Mouse (Mus musculus): ENCODE results near the gene Cldn10. TPM values are rescaled to one million over a fixed set of nuclear protein-coding genes. Genes with fewer than 3 reads are reported as not detected.

The Cldn10 gene
- polyA plus RNA-seq, 1 experiment: 0.16 TPM

DNA sequence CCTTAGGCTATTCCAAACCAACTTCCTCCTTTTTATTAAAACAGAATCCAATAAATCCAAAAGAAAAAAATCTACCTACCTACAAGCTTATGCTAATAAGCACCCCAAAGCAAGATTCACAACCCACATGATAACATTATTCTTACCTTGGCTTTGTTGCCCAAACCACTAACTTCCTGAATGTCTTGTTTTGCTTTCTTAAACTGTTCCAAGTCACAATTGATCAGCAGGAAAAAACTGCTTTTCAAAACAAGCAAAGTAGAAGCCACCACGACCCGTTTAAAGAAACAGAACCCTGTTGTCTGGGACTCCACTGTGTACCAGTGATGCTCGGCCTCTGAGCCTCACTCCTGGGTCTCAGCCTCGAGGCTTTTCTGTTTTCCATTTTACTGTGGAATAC is 77.2 kb downstream of the Cldn10 start:
- H3K4me1 ChIP-seq (ENCODE audit: control insufficient read depth, insufficient read depth, low read length): no peaks in the 10 kb centered on the region; the same call in 1 of the 2 replicates
- H3K27me3 ChIP-seq (ENCODE audit: control insufficient read depth, insufficient read depth, low read length): no peaks in the 10 kb centered on the region
- H3K36me3 ChIP-seq (ENCODE audit: control insufficient read depth, insufficient read depth, low read length): no peaks in the 10 kb centered on the region
- no peak overlapping the region for H3K4me3 ChIP-seq (ENCODE audit: control insufficient read depth, low read depth, low read length)
- no peak overlapping the region for H3K27ac ChIP-seq (ENCODE audit: control insufficient read depth, insufficient read depth, low read depth, low read length)
- no peak for TF ChIP-seq POLR2A (IDR thresholded peaks at IDR 0.05; ENCODE audit: control insufficient read depth, low read depth, low read length)
- TF ChIP-seq CTCF (IDR thresholded peaks at IDR 0.05; ENCODE audit: control insufficient read depth, insufficient read depth, insufficient replicate concordance, low read depth, low read length): no peak

DNA sequence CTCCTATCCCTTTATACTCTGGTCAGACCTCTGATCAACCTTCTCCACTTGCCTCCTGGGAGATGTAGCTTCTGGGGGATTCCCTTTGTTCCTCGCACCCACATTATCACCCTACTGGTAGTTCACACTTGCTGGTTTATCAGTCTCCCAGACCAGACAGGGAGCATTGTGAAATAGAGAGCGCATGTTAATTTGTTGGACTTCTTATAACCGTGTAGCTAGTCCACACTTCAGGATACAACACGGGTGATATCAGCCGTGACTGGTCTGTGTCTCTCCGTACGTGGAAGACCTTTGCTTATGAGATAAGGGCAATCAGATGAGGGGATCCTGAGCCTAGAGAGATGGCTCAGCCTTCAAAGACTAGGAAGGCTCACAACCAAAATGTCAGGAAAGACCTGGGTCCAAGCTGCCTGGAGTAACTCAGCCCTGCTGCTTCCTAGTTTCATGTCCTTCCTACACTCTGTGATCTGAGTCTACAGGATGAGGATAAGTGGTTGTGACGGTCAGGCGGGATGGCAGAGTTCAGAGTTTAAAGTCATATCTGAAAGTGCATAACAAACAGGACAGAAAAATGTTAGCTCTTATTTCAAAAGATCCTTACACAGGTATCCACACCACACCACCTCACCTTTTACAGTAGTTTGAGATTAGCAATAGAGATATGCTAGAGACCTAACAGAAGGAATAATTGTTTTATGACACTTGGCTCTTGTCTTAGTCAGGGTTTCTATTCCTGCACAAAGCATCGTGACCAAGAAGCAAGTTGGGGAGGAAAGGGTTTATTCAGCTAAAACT is 78.5 kb downstream of the Cldn10 start:
- no peak overlapping the region for H3K4me3 ChIP-seq (ENCODE audit: control insufficient read depth, low read depth, low read length)
- no peak for TF ChIP-seq POLR2A (IDR thresholded peaks at IDR 0.05; ENCODE audit: control insufficient read depth, low read depth, low read length)
- no peak for TF ChIP-seq CTCF (IDR thresholded peaks at IDR 0.05; ENCODE audit: control insufficient read depth, insufficient read depth, insufficient replicate concordance, low read depth, low read length)
- no peaks in the 10 kb centered on the region for H3K27me3 ChIP-seq (ENCODE audit: control insufficient read depth, insufficient read depth, low read length)
- no peak overlapping the region for H3K27ac ChIP-seq (ENCODE audit: control insufficient read depth, insufficient read depth, low read depth, low read length)
- H3K4me1 ChIP-seq (ENCODE audit: control insufficient read depth, insufficient read depth, low read length): no peaks in the 10 kb centered on the region; the same call in none of the 2 replicates
- no peaks in the 10 kb centered on the region for H3K36me3 ChIP-seq (ENCODE audit: control insufficient read depth, insufficient read depth, low read length)

DNA sequence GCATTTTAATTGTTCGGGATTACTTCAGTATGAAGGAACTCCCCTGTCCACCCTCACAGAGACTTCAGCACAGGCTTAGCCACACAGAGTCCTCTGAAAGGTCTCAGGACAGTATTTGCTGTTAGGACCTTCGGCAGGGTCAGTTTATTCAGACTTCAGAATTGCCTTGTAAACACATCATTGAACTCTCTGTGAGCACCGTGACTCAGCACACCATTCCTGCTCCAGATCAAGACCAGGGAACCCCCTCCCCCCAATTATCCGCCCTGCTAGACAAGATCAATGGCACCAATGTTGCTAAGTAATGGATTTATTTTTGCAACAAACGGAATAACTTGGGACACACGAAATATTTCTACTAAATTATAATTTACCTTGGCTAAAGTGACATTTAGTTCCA is 79.7 kb downstream of the Cldn10 start:
- Histone ChIP-seq H3K4me3 (ENCODE audit: control insufficient read depth, low read depth, low read length) (no peak overlapping the region), H3K4me1 (ENCODE audit: control insufficient read depth, insufficient read depth, low read length) (no peaks in the 10 kb centered on the region; the same call in none of the 2 replicates), H3K36me3 (ENCODE audit: control insufficient read depth, insufficient read depth, low read length) (no peaks in the 10 kb centered on the region), H3K27me3 (ENCODE audit: control insufficient read depth, insufficient read depth, low read length) (no peaks in the 10 kb centered on the region), H3K27ac (ENCODE audit: control insufficient read depth, insufficient read depth, low read depth, low read length) (no peak overlapping the region)
- no peak for TF ChIP-seq CTCF (IDR thresholded peaks at IDR 0.05; ENCODE audit: control insufficient read depth, insufficient read depth, insufficient replicate concordance, low read depth, low read length)
- TF ChIP-seq POLR2A (IDR thresholded peaks at IDR 0.05; ENCODE audit: control insufficient read depth, low read depth, low read length): no peak

DNA sequence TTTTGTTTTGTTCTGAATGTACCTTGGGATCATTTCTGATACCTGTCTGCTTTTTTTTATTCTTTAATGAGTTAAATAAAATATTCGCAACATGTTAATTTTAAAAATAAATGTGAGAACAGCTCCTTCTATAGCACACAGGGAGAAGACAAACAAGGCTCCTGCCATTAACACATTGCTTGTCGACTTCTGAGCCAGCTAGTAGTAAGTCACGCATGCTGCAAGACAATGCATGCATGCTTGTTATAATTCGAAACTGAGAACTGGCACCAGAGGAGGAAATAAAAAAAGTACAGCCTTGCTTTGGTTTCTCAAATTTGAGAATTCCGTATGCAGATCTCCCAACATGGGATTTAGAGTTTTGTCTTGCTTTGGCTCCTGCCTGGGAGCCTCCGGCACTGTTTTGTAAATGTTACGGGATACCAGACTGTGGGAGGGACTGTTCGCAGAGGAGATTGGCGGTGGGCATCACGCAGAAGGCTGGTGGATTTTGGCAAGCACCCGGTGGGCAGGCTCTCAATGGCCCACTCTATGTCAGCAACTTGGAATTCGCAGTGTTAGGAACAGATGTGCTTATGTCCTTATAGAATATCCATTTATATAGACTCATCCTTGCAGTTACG is 80.5 kb downstream of the Cldn10 start:
- TF ChIP-seq CTCF (IDR thresholded peaks at IDR 0.05; ENCODE audit: control insufficient read depth, insufficient read depth, insufficient replicate concordance, low read depth, low read length): no peak
- TF ChIP-seq POLR2A (IDR thresholded peaks at IDR 0.05; ENCODE audit: control insufficient read depth, low read depth, low read length): no peak
- Histone ChIP-seq H3K27ac (ENCODE audit: control insufficient read depth, insufficient read depth, low read depth, low read length) (no peak overlapping the region), H3K36me3 (ENCODE audit: control insufficient read depth, insufficient read depth, low read length) (no peaks in the 10 kb centered on the region), H3K4me3 (ENCODE audit: control insufficient read depth, low read depth, low read length) (no peak overlapping the region), H3K27me3 (ENCODE audit: control insufficient read depth, insufficient read depth, low read length) (no peaks in the 10 kb centered on the region), H3K4me1 (ENCODE audit: control insufficient read depth, insufficient read depth, low read length) (no peaks in the 10 kb centered on the region; the same call in none of the 2 replicates)

DNA sequence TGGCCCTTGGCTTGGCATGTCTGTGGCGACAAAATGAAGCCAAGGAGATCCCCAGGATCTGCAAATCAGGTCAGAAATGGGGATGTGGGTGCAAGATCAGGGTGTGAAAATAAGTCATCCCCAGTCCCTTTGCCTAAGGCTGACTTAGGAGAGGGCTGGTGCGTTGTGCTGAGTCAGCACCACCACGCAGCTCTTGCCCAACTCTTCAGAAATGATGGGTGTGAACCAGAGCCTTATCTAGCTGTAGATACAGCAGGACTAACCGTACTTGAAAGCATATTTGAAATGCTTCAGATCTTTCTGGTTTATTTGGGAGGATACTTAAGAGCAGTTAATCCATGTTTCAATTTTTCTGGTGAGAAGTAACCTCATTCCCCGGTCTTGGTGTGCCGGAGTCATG is 82.0 kb downstream of the Cldn10 start:
- H3K36me3 ChIP-seq (ENCODE audit: control insufficient read depth, insufficient read depth, low read length): no peaks in the 10 kb centered on the region
- H3K27me3 ChIP-seq (ENCODE audit: control insufficient read depth, insufficient read depth, low read length): no peaks in the 10 kb centered on the region
- no peak overlapping the region for H3K4me3 ChIP-seq (ENCODE audit: control insufficient read depth, low read depth, low read length)
- no peak overlapping the region for H3K27ac ChIP-seq (ENCODE audit: control insufficient read depth, insufficient read depth, low read depth, low read length)
- H3K4me1 ChIP-seq (ENCODE audit: control insufficient read depth, insufficient read depth, low read length): no peaks in the 10 kb centered on the region; the same call in none of the 2 replicates
- TF ChIP-seq POLR2A (IDR thresholded peaks at IDR 0.05; ENCODE audit: control insufficient read depth, low read depth, low read length): no peak
- TF ChIP-seq CTCF (IDR thresholded peaks at IDR 0.05; ENCODE audit: control insufficient read depth, insufficient read depth, insufficient replicate concordance, low read depth, low read length): no peak

DNA sequence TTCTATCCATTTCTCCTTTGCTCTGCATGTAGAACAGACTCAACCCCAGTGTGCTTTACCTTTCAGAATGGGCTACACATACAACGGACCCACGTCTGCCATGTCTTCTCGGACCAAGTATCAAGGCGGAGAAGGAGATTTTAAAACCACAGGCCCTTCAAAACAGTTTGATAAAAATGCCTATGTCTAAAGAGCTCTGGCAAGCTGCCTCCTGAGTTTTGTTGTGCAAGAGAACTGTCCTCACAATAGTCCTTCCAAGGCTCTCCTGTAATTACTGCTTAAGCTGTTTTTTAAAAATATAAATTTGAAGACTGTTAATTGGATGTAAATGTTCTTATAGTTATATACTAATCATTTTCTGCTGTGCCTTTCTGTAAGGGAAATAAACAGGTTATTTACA is 86.4 kb downstream of the Cldn10 start:
- no peaks in the 10 kb centered on the region; the same call in none of the 2 replicates for H3K4me1 ChIP-seq (ENCODE audit: control insufficient read depth, insufficient read depth, low read length)
- TF ChIP-seq CTCF (IDR thresholded peaks at IDR 0.05; ENCODE audit: control insufficient read depth, insufficient read depth, insufficient replicate concordance, low read depth, low read length): no peak
- H3K4me3 ChIP-seq (ENCODE audit: control insufficient read depth, low read depth, low read length): no peak overlapping the region
- no peaks in the 10 kb centered on the region for H3K36me3 ChIP-seq (ENCODE audit: control insufficient read depth, insufficient read depth, low read length)
- H3K27me3 ChIP-seq (ENCODE audit: control insufficient read depth, insufficient read depth, low read length): no peaks in the 10 kb centered on the region
- H3K27ac ChIP-seq (ENCODE audit: control insufficient read depth, insufficient read depth, low read depth, low read length): no peak overlapping the region

DNA sequence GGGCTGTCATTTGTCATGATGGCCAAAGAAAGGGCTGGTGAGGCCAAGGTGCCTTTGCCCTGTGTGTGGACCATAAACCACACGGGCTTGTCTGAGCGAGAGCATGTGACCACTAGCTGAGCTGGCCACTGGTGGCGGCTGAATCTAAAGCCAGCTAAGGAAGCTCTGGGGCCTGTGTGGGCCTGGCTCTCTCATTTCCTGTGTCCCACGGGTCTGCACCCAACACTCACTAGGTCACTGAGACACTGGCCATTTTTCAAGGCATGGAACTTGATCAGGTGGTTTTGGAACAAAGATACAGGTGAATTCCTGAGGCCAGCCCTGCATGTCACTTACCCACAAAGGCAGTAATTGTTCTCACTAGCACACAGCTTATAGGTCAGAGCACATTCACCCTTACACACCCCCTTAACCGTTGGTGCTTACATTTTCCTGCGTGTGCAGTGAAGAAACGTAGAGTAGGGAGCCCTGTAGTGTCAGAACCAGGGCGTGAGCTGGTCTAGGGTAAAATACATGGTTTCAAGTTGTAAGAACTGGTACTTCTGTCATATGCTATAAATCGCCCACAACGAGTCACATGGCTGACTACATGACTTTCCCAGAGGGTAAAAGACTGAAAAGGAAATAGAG is 87.2 kb downstream of the Cldn10 start:
- TF ChIP-seq POLR2A (IDR thresholded peaks at IDR 0.05; ENCODE audit: control insufficient read depth, low read depth, low read length): no peak
- no peak for TF ChIP-seq CTCF (IDR thresholded peaks at IDR 0.05; ENCODE audit: control insufficient read depth, insufficient read depth, insufficient replicate concordance, low read depth, low read length)
- no peaks in the 10 kb centered on the region for H3K36me3 ChIP-seq (ENCODE audit: control insufficient read depth, insufficient read depth, low read length)
- H3K27ac ChIP-seq (ENCODE audit: control insufficient read depth, insufficient read depth, low read depth, low read length): no peak overlapping the region
- H3K27me3 ChIP-seq (ENCODE audit: control insufficient read depth, insufficient read depth, low read length): no peaks in the 10 kb centered on the region
- H3K4me3 ChIP-seq (ENCODE audit: control insufficient read depth, low read depth, low read length): no peak overlapping the region
- H3K4me1 ChIP-seq (ENCODE audit: control insufficient read depth, insufficient read depth, low read length): no peaks in the 10 kb centered on the region; the same call in 1 of the 2 replicates
